Mouse (Mus musculus) hindbrain, embryonic 13.5 days (tissue): ENCODE measurements at regions not wholly inside any gene's neighbourhood (a gene's known extent, or its start where the extent isn't known, plus 50 kb on each side); places are given as distances from the start of the nearest gene placed in this dataset.

Experiments used
- ATAC-seq: fragments of 200-750 bp; cut with Nextera tagmentation; 2 replicates; pipeline ENCODE4 v1.8.0; 2017; ENCODE audit warnings: moderate TSS enrichment; ENCODE audit not compliant: low FRiP score
- H3K27ac ChIP-seq: fragments of 300-500 bp; sonication (generic); 2 replicates; pipeline ENCODE4 v1.5.1; 2015; ENCODE audit warnings: inconsistent platforms, mild to moderate bottlenecking, moderate library complexity
- H3K27me3 ChIP-seq: fragments of 300-500 bp; sonication (generic); 2 replicates; pipeline ENCODE4 v1.6.1; 2015; ENCODE audit warnings: mild to moderate bottlenecking, inconsistent platforms
- H3K36me3 ChIP-seq: fragments of 300-500 bp; sonication (generic); 2 replicates; pipeline ENCODE4 v1.6.1; 2015; ENCODE audit warnings: mild to moderate bottlenecking, inconsistent platforms
- H3K4me1 ChIP-seq: fragments of 300-500 bp; sonication (generic); replicated peaks from 2 replicates; pipeline ENCODE4 v1.6.1; 2015; ENCODE audit warnings: inconsistent platforms
- H3K4me2 ChIP-seq: fragments of 300-500 bp; sonication (generic); 2 replicates; pipeline ENCODE4 v1.6.1; 2015; ENCODE audit warnings: inconsistent platforms, mild to moderate bottlenecking, moderate library complexity
- H3K4me3 ChIP-seq: fragments of 300-500 bp; sonication (generic); 2 replicates; pipeline ENCODE4 v1.5.1; 2015; ENCODE audit warnings: mild to moderate bottlenecking, inconsistent platforms
- H3K9ac ChIP-seq: fragments of 300-500 bp; sonication (generic); 2 replicates; pipeline ENCODE4 v1.6.1; 2015; ENCODE audit warnings: mild to moderate bottlenecking, inconsistent platforms
- H3K9me3 ChIP-seq: fragments of 300-500 bp; sonication (generic); 2 replicates; pipeline ENCODE4 v1.6.1; 2016; ENCODE audit warnings: inconsistent platforms
- WGBS: fragments of 180-500 bp; shearing (Covaris S2); methylation state at CpG from one replicate; pipeline ENCODE4 v1.1.7; 2015; 5-methylcytosine and 5-hydroxymethylcytosine counted together

GRCm38 (mm10) chr9:94216414-94217279 is 321.2 kb downstream of the 1190002N15Rik start:
- H3K4me3 ChIP-seq: no peak overlapping the region
- H3K9ac ChIP-seq: no peak overlapping the region
- H3K4me2 ChIP-seq: no peak overlapping the region
- H3K9me3 ChIP-seq: no peaks in the 10 kb centered on the region
- WGBS: 72% methylated on average over 8 of the region's 8 CpGs
- no peaks in the 10 kb centered on the region for H3K27me3 ChIP-seq
- H3K27ac ChIP-seq: no peak overlapping the region
- no peaks in the 10 kb centered on the region for H3K36me3 ChIP-seq
- ATAC-seq: no peak
- H3K4me1 ChIP-seq: no peaks in the 10 kb centered on the region

GRCm38 (mm10) chr9:94210467-94211249 is 327.2 kb downstream of the 1190002N15Rik start:
- Histone ChIP-seq H3K27ac (no peak overlapping the region), H3K4me2 (no peak overlapping the region), H3K9me3 (no peaks in the 10 kb centered on the region), H3K27me3 (no peaks in the 10 kb centered on the region), H3K36me3 (no peaks in the 10 kb centered on the region), H3K4me1 (no peaks in the 10 kb centered on the region), H3K9ac (no peak overlapping the region), H3K4me3 (no peak overlapping the region)
- 77% methylated on average over 9 of the region's 9 CpGs for WGBS
- ATAC-seq: no peak

DNA sequence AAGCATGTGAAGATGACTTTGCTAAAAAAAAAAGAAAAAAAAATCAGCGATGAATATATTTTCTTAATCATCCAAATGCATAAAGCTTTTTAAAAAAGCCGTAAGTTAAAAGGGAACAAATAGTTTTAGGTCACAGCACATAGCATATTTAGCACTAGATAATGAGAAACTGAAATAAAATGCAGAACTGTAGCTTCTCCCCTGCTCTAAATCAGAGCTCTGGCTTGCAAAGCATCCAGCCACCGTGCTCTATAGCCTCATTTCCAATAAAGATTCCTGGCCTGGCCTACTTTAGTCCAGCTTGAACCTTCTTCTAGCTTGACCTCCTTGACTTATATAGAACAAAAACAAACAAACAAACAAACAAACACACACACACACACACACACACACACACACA is 328.9 kb downstream of the 1190002N15Rik start:
- H3K4me1 ChIP-seq: no peaks in the 10 kb centered on the region
- WGBS: 93% methylated on average over 3 of the region's 3 CpGs
- H3K9ac ChIP-seq: no peak overlapping the region
- no peaks in the 10 kb centered on the region for H3K27me3 ChIP-seq
- H3K27ac ChIP-seq: no peak overlapping the region
- no peak overlapping the region for H3K4me3 ChIP-seq
- ATAC-seq: no peak
- H3K36me3 ChIP-seq: no peaks in the 10 kb centered on the region
- H3K4me2 ChIP-seq: no peak overlapping the region
- H3K9me3 ChIP-seq: no peaks in the 10 kb centered on the region

DNA sequence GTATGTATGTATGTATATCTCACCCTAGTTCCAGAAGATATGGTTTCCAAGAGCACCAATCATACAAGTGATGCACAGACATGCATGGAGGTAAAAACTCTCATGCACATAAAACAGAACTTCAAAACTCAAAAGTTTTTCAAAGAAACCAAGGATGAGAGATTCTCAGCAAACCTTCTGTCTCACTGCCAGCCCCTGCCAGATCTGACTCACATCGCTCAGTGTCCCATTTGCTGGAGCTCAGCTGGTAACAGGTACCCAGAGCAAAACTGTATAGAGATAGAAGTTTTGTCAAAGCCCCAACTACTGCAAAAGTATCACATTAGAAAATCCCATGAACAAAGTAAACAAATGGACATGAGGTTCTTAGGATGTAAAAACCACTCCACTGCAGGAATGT is 337.0 kb downstream of the 1190002N15Rik start:
- no peak overlapping the region for H3K4me2 ChIP-seq
- no peaks in the 10 kb centered on the region for H3K36me3 ChIP-seq
- no peak overlapping the region for H3K9ac ChIP-seq
- ATAC-seq: no peak
- H3K4me3 ChIP-seq: no peak overlapping the region
- H3K4me1 ChIP-seq: no peaks in the 10 kb centered on the region
- 95% methylated on average over 1 of the region's 1 CpGs for WGBS
- H3K27me3 ChIP-seq: no peaks in the 10 kb centered on the region
- no peak overlapping the region for H3K27ac ChIP-seq
- H3K9me3 ChIP-seq: no peaks in the 10 kb centered on the region

- 92% methylated on average over 2 of the region's 2 CpGs for WGBS
- Histone ChIP-seq H3K4me3 (no peak overlapping the region), H3K4me1 (no peaks in the 10 kb centered on the region), H3K27me3 (no peaks in the 10 kb centered on the region), H3K36me3 (no peaks in the 10 kb centered on the region), H3K4me2 (no peak overlapping the region), H3K9me3 (no peaks in the 10 kb centered on the region), H3K9ac (no peak overlapping the region), H3K27ac (no peak overlapping the region)
- ATAC-seq: no peak
These were observed 338.0 kb downstream of the 1190002N15Rik start for GRCm38 (mm10) chr9:94199864-94200263.

GRCm38 (mm10) chr9:94191083-94191482 is 346.8 kb downstream of the 1190002N15Rik start:
- no peaks in the 10 kb centered on the region for H3K9me3 ChIP-seq
- WGBS: 28% methylated on average over 3 of the region's 3 CpGs
- H3K36me3 ChIP-seq: no peaks in the 10 kb centered on the region
- no peaks in the 10 kb centered on the region for H3K4me1 ChIP-seq
- no peaks in the 10 kb centered on the region for H3K27me3 ChIP-seq
- ATAC-seq: no peak
- H3K27ac ChIP-seq: no peak overlapping the region
- no peak overlapping the region for H3K4me3 ChIP-seq
- H3K4me2 ChIP-seq: no peak overlapping the region
- no peak overlapping the region for H3K9ac ChIP-seq

DNA sequence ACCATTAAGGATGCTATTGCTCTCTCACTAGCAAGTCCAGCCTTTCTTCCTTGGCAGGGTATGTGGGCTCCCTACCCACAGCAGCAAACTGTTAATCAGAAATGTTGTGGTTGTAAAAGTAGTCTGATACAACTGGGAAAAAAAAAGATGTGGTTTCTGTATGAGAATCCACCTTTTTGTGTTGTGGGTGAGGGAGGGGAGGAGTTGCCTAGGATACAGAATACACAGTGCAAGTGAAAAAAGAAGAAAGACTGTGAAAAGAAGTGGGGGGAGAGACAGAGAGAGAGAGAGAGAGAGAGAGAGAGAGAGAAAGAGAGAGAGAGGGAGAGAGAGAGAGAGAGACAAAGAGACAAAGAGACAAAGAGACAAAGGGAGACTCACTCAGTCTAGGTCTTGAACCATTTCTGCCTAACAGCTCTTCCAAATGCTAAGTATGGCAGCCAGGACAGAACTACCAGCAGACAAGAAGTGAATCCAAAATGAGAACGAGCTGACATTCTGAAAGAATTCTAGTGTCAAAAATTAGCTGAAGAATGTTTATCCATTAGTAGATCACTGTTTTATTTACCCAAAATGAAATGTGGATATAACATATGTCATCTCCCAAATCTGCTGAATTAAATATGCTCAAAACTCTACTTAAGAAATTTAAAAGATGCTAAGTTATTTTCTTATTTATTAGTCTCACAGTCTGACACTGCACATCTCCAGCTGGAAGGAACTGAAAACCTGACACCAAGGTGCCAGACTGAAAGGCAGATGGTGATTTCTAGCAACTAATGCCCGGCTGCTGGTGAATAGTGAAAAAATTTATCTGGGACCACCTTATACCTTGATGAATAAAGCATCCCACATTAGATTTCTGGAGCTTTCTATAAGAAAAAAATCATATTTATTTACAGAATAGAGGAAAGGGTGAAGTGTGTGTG is 347.7 kb downstream of the 1190002N15Rik start:
- Histone ChIP-seq H3K27ac (no peak overlapping the region), H3K36me3 (no peaks in the 10 kb centered on the region), H3K4me1 (no peaks in the 10 kb centered on the region), H3K4me3 (no peak overlapping the region), H3K9ac (no peak overlapping the region), H3K9me3 (no peaks in the 10 kb centered on the region), H3K4me2 (no peak overlapping the region), H3K27me3 (no peaks in the 10 kb centered on the region)
- 44% methylated on average over 2 of the region's 2 CpGs for WGBS
- ATAC-seq: no peak; the same call in 1 of the 2 replicates

DNA sequence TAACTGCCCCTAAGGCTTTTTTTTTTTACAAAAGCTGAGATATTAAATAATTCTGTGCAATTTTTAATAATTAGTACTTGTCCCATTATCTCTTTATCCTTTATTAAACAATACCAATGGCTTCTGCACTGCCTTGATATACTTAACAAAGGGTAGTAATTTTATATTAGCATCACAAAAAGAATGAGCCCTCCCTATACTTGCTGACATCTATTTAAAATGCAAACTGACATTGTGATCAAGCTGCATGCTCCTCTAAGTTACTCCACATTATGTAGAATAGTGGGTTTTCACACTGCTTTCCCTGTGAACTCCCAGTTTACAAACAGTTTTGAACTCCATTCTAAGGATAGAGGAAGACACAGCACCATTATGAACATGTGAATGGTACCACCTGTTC is 349.8 kb downstream of the 1190002N15Rik start:
- no peaks in the 10 kb centered on the region for H3K9me3 ChIP-seq
- H3K27me3 ChIP-seq: no peaks in the 10 kb centered on the region
- H3K36me3 ChIP-seq: no peaks in the 10 kb centered on the region
- H3K9ac ChIP-seq: no peak overlapping the region
- H3K4me2 ChIP-seq: no peak overlapping the region
- H3K27ac ChIP-seq: no peak overlapping the region
- ATAC-seq: no peak
- H3K4me1 ChIP-seq: no peaks in the 10 kb centered on the region
- H3K4me3 ChIP-seq: no peak overlapping the region

- Histone ChIP-seq H3K4me3 (no peak overlapping the region), H3K9ac (no peak overlapping the region), H3K27ac (no peak overlapping the region), H3K36me3 (no peaks in the 10 kb centered on the region), H3K4me1 (peaks cover 4% of the 10 kb centered on the region; the same call in 1 of the 2 replicates), H3K9me3 (no peaks in the 10 kb centered on the region), H3K27me3 (no peaks in the 10 kb centered on the region), H3K4me2 (no peak overlapping the region)
- WGBS: 36% methylated on average over 2 of the region's 2 CpGs
- no peak for ATAC-seq
These were observed 367.8 kb downstream of the 1190002N15Rik start for GRCm38 (mm10) chr9:94169905-94170612.

DNA sequence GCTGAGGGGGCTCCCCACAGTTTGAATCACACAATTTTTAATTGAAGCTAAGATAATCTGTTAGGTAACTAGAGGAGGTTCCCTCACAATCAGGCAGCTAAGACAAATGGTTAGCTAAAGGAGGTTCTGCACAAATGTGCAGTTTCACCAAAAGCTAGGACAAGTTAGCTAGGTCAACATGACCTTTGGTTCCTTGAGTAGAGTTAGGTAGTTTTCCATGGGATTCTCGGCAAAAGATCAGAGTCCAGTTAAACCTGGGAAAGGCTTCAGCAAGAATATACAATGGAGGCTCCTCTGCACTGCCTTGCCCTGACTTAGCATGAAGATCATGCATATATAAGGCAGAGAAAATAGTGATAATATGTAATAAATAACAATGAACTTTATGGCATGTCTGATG is 374.2 kb downstream of the 1190002N15Rik start:
- Histone ChIP-seq H3K27ac (no peak overlapping the region), H3K36me3 (no peaks in the 10 kb centered on the region), H3K9me3 (no peaks in the 10 kb centered on the region), H3K27me3 (no peaks in the 10 kb centered on the region), H3K4me2 (no peak overlapping the region), H3K4me3 (no peak overlapping the region), H3K4me1 (no peaks in the 10 kb centered on the region), H3K9ac (no peak overlapping the region)
- WGBS: 95% methylated on average over 1 of the region's 1 CpGs
- no peak for ATAC-seq

GRCm38 (mm10) chr9:94155581-94155980 is 382.3 kb downstream of the 1190002N15Rik start:
- H3K27me3 ChIP-seq: no peaks in the 10 kb centered on the region
- no peaks in the 10 kb centered on the region for H3K36me3 ChIP-seq
- no peak overlapping the region for H3K9ac ChIP-seq
- ATAC-seq: no peak
- no peaks in the 10 kb centered on the region for H3K9me3 ChIP-seq
- H3K4me2 ChIP-seq: no peak overlapping the region
- H3K4me3 ChIP-seq: no peak overlapping the region
- no peak overlapping the region for H3K27ac ChIP-seq
- 76% methylated on average over 2 of the region's 2 CpGs for WGBS
- no peaks in the 10 kb centered on the region for H3K4me1 ChIP-seq
